Comparison of ENCODE assay signal across 24 mouse cellular contexts in genomic region chr4:55874276-55874675, GRCm38 (mm10).
DNase-seq lines count a peak whose midpoint lies in the region; ATAC-seq and TF ChIP-seq lines count a peak whose summit lies in the region.
"Had no signal": no experiment of that assay in that cellular context is flagged by ENCODE, and none has a peak within 500 bp of the region (broad histone marks: within the 10 kb centered on the region; RNA-seq: fewer than 3 reads in every experiment).

No protein-coding gene starts in this region.

- H3K4me2 ChIP-seq in forebrain, postnatal 0 days (ENCODE audit: low read depth): no peak overlapping the region
- no peak overlapping the region for H3K4me2 ChIP-seq in forebrain, embryonic 11.5 days (ENCODE audit: low read depth, low read length, severe bottlenecking)
- H3K4me2 ChIP-seq: embryonic facial prominence, embryonic 13.5 days; forebrain, embryonic 15.5 days; heart, embryonic 12.5 days; heart, embryonic 15.5 days; hindbrain, embryonic 13.5 days; intestine, embryonic 15.5 days had no signal

- peak; percentile 61; the same call in 1 of the 2 replicates for ATAC-seq in forebrain, postnatal 0 days
- no peak for ATAC-seq in forebrain, embryonic 11.5 days (replicated peaks; ENCODE audit: low FRiP score)
- ATAC-seq: forebrain, embryonic 15.5 days; intestine, embryonic 15.5 days had no signal

- no peaks in the 10 kb centered on the region for H3K27me3 ChIP-seq in forebrain, postnatal 0 days (ENCODE audit: insufficient read depth, low read length)
- no peaks in the 10 kb centered on the region for H3K27me3 ChIP-seq in forebrain, embryonic 11.5 days (ENCODE audit: control insufficient read depth, insufficient read depth, low read length)
- H3K27me3 ChIP-seq in cerebellum, adult 2 months (ENCODE audit: control insufficient read depth, insufficient read depth, low read length): no peaks in the 10 kb centered on the region
- H3K27me3 ChIP-seq: embryonic facial prominence, embryonic 13.5 days; forebrain, embryonic 15.5 days; heart, embryonic 12.5 days; heart, embryonic 15.5 days; hindbrain, embryonic 13.5 days; intestine, embryonic 15.5 days had no signal

- H3K36me3 ChIP-seq in forebrain, postnatal 0 days (ENCODE audit: insufficient read depth): no peaks in the 10 kb centered on the region
- no peaks in the 10 kb centered on the region for H3K36me3 ChIP-seq in forebrain, embryonic 11.5 days (ENCODE audit: control insufficient read depth, insufficient read depth, low read length)
- H3K36me3 ChIP-seq: embryonic facial prominence, embryonic 10.5 days; embryonic facial prominence, embryonic 13.5 days; forebrain, embryonic 15.5 days; heart, embryonic 12.5 days; heart, embryonic 15.5 days; hindbrain, embryonic 10.5 days; hindbrain, embryonic 13.5 days; intestine, embryonic 15.5 days had no signal

- TF ChIP-seq POLR2A in cerebellum, adult 2 months (IDR thresholded peaks at IDR 0.05; ENCODE audit: borderline replicate concordance, insufficient read depth, low read length): no peak

- H3K9me3 ChIP-seq in forebrain, postnatal 0 days (ENCODE audit: low read length): no peaks in the 10 kb centered on the region
- no peaks in the 10 kb centered on the region for H3K9me3 ChIP-seq in forebrain, embryonic 11.5 days (ENCODE audit: control insufficient read depth, low read length)
- H3K9me3 ChIP-seq: embryonic facial prominence, embryonic 10.5 days; embryonic facial prominence, embryonic 13.5 days; forebrain, embryonic 15.5 days; heart, embryonic 12.5 days; heart, embryonic 15.5 days; hindbrain, embryonic 10.5 days; hindbrain, embryonic 13.5 days; intestine, embryonic 15.5 days had no signal

- no peak for TF ChIP-seq CTCF in forebrain, postnatal 0 days (IDR thresholded peaks at IDR 0.05; ENCODE audit: low read depth)
- no peak for TF ChIP-seq CTCF in cerebellum, adult 2 months (IDR thresholded peaks at IDR 0.05; ENCODE audit: borderline replicate concordance, insufficient read depth, low read depth, low read length)

- no peak overlapping the region for H3K9ac ChIP-seq in forebrain, postnatal 0 days
- H3K9ac ChIP-seq in forebrain, embryonic 11.5 days (ENCODE audit: low read length): no peak overlapping the region
- H3K9ac ChIP-seq: embryonic facial prominence, embryonic 13.5 days; forebrain, embryonic 15.5 days; heart, embryonic 12.5 days; heart, embryonic 15.5 days; hindbrain, embryonic 13.5 days; intestine, embryonic 15.5 days had no signal

- no peaks in the 10 kb centered on the region for H3K4me1 ChIP-seq in forebrain, postnatal 0 days (ENCODE audit: insufficient read depth)
- no peaks in the 10 kb centered on the region for H3K4me1 ChIP-seq in forebrain, embryonic 11.5 days (replicated peaks; ENCODE audit: control insufficient read depth, insufficient read depth, low read length)
- H3K4me1 ChIP-seq in cerebellum, adult 2 months (ENCODE audit: control insufficient read depth, insufficient read depth, low read length): peaks cover 7% of the 10 kb centered on the region; the same call in 1 of the 2 replicates
- H3K4me1 ChIP-seq: embryonic facial prominence, embryonic 10.5 days; embryonic facial prominence, embryonic 13.5 days; heart, embryonic 12.5 days; heart, embryonic 15.5 days; hindbrain, embryonic 10.5 days; hindbrain, embryonic 13.5 days; intestine, embryonic 15.5 days had no signal

- peak; percentile 55 for DNase-seq in forebrain, postnatal 0 days
- no peak for DNase-seq in forebrain, embryonic 11.5 days (ENCODE audit: low spot score)
- DNase-seq in right cerebral cortex, adult 18-20 months: peak; percentile 2
- no peak for DNase-seq in right cerebral cortex, postnatal 25 days
- DNase-seq in telencephalon, adult 2 months (ENCODE audit: low read depth, low spot score): peak; percentile 56
- no peak for DNase-seq in cerebellum, adult 2 months
- DNase-seq: adrenal gland, adult 2 months; adrenal gland, postnatal 14 days; B cell, adult 2 months; cerebellum, adult 11 months; cerebellum, adult 8-10 months; embryo, embryonic 11 days; gastrocnemius, postnatal 25 days; heart, adult 18-20 months; heart, postnatal 36 days had no signal

- 60% methylated on average over 4 of the region's 4 CpGs for WGBS in forebrain, postnatal 0 days
- 87% methylated on average over 4 of the region's 4 CpGs for WGBS in forebrain, embryonic 11.5 days
- 87% methylated on average over 4 of the region's 4 CpGs for WGBS in cerebellum, adult 2 months

- H3K27ac ChIP-seq in forebrain, postnatal 0 days (ENCODE audit: low read depth, low read length): no peak overlapping the region
- H3K27ac ChIP-seq in forebrain, embryonic 11.5 days (ENCODE audit: low read depth, low read length): no peak overlapping the region
- H3K27ac ChIP-seq in cerebellum, adult 2 months (ENCODE audit: insufficient read depth, low read length): no peak overlapping the region
- H3K27ac ChIP-seq: embryonic facial prominence, embryonic 10.5 days; embryonic facial prominence, embryonic 13.5 days; forebrain, embryonic 15.5 days; heart, embryonic 15.5 days; hindbrain, embryonic 10.5 days; hindbrain, embryonic 13.5 days; intestine, embryonic 15.5 days had no signal

- H3K4me3 ChIP-seq in forebrain, postnatal 0 days (ENCODE audit: low read depth, low read length): no peak overlapping the region
- no peak overlapping the region for H3K4me3 ChIP-seq in forebrain, embryonic 11.5 days (ENCODE audit: low read depth, low read length)
- no peak overlapping the region for H3K4me3 ChIP-seq in cerebellum, adult 2 months (replicated peaks; ENCODE audit: insufficient read depth, low read depth, low read length)
- H3K4me3 ChIP-seq: embryonic facial prominence, embryonic 10.5 days; embryonic facial prominence, embryonic 13.5 days; erythroblast, embryonic 14.5 days; forebrain, embryonic 15.5 days; heart, embryonic 12.5 days; heart, embryonic 15.5 days; hindbrain, embryonic 10.5 days; hindbrain, embryonic 13.5 days; intestine, embryonic 15.5 days had no signal

Comparison
In these comparisons a context has a peak if more than half of its experiments do, and no peak if none do; other contexts are left out.
1. DNase-seq: peak in forebrain, postnatal 0 days (single experiment), right cerebral cortex, adult 18-20 months (single experiment) and telencephalon, adult 2 months (single experiment); none in forebrain, embryonic 11.5 days (single experiment), right cerebral cortex, postnatal 25 days (single experiment) and cerebellum, adult 2 months (0 of 2).